ENCODE assay signal across 21 mouse cellular contexts in the genomic region with DNA sequence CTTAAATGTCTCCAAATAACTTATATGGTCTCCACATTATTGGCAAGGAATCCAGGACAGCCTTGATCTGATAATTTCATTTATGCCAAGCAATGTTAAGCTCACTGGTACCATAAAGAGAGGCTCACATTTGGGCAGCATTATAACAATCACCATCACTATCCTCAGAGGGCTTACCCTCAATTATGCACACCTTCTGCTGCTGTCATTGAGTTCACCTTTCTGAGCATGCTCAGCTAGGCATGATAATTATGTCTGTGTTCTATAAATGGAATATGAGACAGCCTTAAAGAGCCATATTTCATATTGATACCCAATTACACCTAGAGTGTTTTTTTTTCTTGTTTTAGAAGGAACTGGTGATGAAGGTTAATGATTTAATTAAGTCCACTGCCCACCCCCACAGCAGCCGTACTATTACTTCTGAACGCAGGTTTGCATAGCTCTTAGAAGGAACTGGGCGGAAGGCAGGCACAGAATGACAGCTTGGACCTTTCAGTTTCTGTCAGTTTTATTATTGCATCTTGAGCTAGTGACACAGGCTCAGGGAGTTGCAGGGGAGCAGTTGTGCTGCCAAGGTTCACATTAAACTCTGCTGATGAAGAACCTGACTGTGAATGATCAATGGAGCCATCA.
A peak's percentile ranks its signal among the peaks of the same experiment; 100 is the strongest.
DNase-seq lines count a peak whose midpoint lies in the region; ATAC-seq and TF ChIP-seq lines count a peak whose summit lies in the region.
"Had no signal": no experiment of that assay in that cellular context is flagged by ENCODE, and none has a peak within 500 bp of the region (broad histone marks: within the 10 kb centered on the region; RNA-seq: fewer than 3 reads in every experiment).

No protein-coding gene starts in this region.

- H3K27me3 ChIP-seq in kidney, postnatal 0 days (ENCODE audit: insufficient read depth, low read length), result no peaks in the 10 kb centered on the region
- no peaks in the 10 kb centered on the region for H3K27me3 ChIP-seq in hindbrain, embryonic 16.5 days (replicated peaks; ENCODE audit: control insufficient read depth, insufficient read depth, low read length)
- H3K27me3 ChIP-seq: embryonic facial prominence, embryonic 12.5 days had no signal

- H3K9ac ChIP-seq in kidney, postnatal 0 days (ENCODE audit: low read depth, low read length), result no peak overlapping the region
- H3K9ac ChIP-seq in hindbrain, embryonic 16.5 days (ENCODE audit: low read depth, low read length), result no peak overlapping the region
- H3K9ac ChIP-seq: embryonic facial prominence, embryonic 12.5 days had no signal

- no peaks in the 10 kb centered on the region for H3K36me3 ChIP-seq in kidney, postnatal 0 days (ENCODE audit: insufficient read depth, low read length)
- H3K36me3 ChIP-seq in hindbrain, embryonic 16.5 days (ENCODE audit: control insufficient read depth, insufficient read depth, low read length), result no peaks in the 10 kb centered on the region
- H3K36me3 ChIP-seq: embryonic facial prominence, embryonic 12.5 days had no signal

- no peak for ATAC-seq in cerebellum, adult (ENCODE audit: insufficient number of reproducible peaks, low FRiP score, low TSS enrichment)
- ATAC-seq in kidney, postnatal 0 days (replicated peaks; ENCODE audit: low FRiP score, low read depth), result no peak
- peak; percentile 60 for ATAC-seq in hindbrain, embryonic 16.5 days

- no peak overlapping the region for H3K4me3 ChIP-seq in kidney, postnatal 0 days (replicated peaks; ENCODE audit: low read depth, low read length)
- no peak overlapping the region for H3K4me3 ChIP-seq in hindbrain, embryonic 16.5 days (ENCODE audit: low read length)
- H3K4me3 ChIP-seq: embryonic facial prominence, embryonic 12.5 days; gastrocnemius, adult 2 months; myocyte had no signal

- no peaks in the 10 kb centered on the region for H3K9me3 ChIP-seq in kidney, postnatal 0 days (replicated peaks; ENCODE audit: low read length)
- no peaks in the 10 kb centered on the region for H3K9me3 ChIP-seq in hindbrain, embryonic 16.5 days (ENCODE audit: control insufficient read depth, low read length)
- H3K9me3 ChIP-seq: embryonic facial prominence, embryonic 12.5 days had no signal

- H3K4me1 ChIP-seq in kidney, postnatal 0 days (replicated peaks; ENCODE audit: insufficient read depth, low read length), result no peaks in the 10 kb centered on the region
- no peaks in the 10 kb centered on the region for H3K4me1 ChIP-seq in hindbrain, embryonic 16.5 days (ENCODE audit: control insufficient read depth, insufficient read depth, low read depth, low read length)
- H3K4me1 ChIP-seq: embryonic facial prominence, embryonic 12.5 days had no signal

- 30% methylated on average over 3 of the region's 3 CpGs for WGBS in kidney, postnatal 0 days
- WGBS in hindbrain, embryonic 16.5 days, result 69% methylated on average over 3 of the region's 3 CpGs

- no peak for TF ChIP-seq POLR2A in brain, embryonic 14.5 days (IDR thresholded peaks at IDR 0.05; ENCODE audit: borderline replicate concordance, extremely low read depth, insufficient read depth, insufficient read length, poor library complexity, severe bottlenecking)

- no peak for TF ChIP-seq CTCF in kidney, postnatal 0 days (IDR thresholded peaks at IDR 0.05; ENCODE audit: low read depth)
- no peak for TF ChIP-seq CTCF in brain, embryonic 14.5 days (IDR thresholded peaks at IDR 0.05; ENCODE audit: borderline replicate concordance, extremely low read depth, insufficient read depth, insufficient read length)

- no peak overlapping the region for H3K4me2 ChIP-seq in kidney, postnatal 0 days (ENCODE audit: low read length)
- H3K4me2 ChIP-seq in hindbrain, embryonic 16.5 days (ENCODE audit: low read length), result no peak overlapping the region
- H3K4me2 ChIP-seq: embryonic facial prominence, embryonic 12.5 days; heart, embryonic 11.5 days had no signal

- no peak overlapping the region for H3K27ac ChIP-seq in kidney, postnatal 0 days
- no peak overlapping the region for H3K27ac ChIP-seq in hindbrain, embryonic 16.5 days (ENCODE audit: low read depth, low read length)
- H3K27ac ChIP-seq: embryonic facial prominence, embryonic 12.5 days; gastrocnemius, adult 2 months had no signal

- peak; percentile 15 to 23 for DNase-seq in cerebellum, postnatal 14 days
- peak; percentile 56 for DNase-seq in kidney, postnatal 0 days (ENCODE audit: low spot score)
- DNase-seq in kidney, adult 18-20 months, result no peak
- DNase-seq in brain, embryonic 14.5 days (ENCODE audit: low read depth), result peak; percentile 27
- DNase-seq in adrenal gland, adult (ENCODE audit: inconsistent age in 2 of 2, low spot score in 1 of 2), result no peak
- DNase-seq in urinary bladder, adult 18-20 months (ENCODE audit: low spot score in 2 of 2), result no peak
- DNase-seq: adrenal gland, postnatal 25 days; cerebellum, adult 11 months; cerebellum, adult 9-11 months; gastrocnemius, adult 2 months; kidney, adult 11 months; lung, postnatal 4 days; midbrain, embryonic 14.5 days; retina, postnatal 1 day; right cerebral cortex, postnatal 25 days; spleen, adult 18-20 months had no signal

Comparison
In these comparisons a context has a peak if more than half of its experiments do, and no peak if none do; other contexts are left out.
1. DNase-seq: peak in cerebellum, postnatal 14 days (2 of 2), kidney, postnatal 0 days (single experiment) and brain, embryonic 14.5 days (single experiment); none in kidney, adult 18-20 months (single experiment), adrenal gland, adult (0 of 2) and urinary bladder, adult 18-20 months (0 of 2).